Mouse (Mus musculus) ovary, postnatal 10 days (tissue): ENCODE measurements around the gene Axin1.
"Not testable (repeated sequence)": the region's sequence is repeated elsewhere in the genome, so short reads cannot be mapped to it uniquely, and the experiment has no call there.

Experiments used
- DNase-seq: peaks from one replicate; pipeline ENCODE4 v3.0.0; 2022; ENCODE audit warnings: low spot score

The Axin1 gene

GRCm38 (mm10) chr17:26138239-26138836 is at the start of gene Axin1:
TSS of gene Axin1 (plus strand) at chr17:26138688.
- DNase-seq: peak; percentile 76

GRCm38 (mm10) chr17:26089905-26090632 is 48.4 kb upstream of the Axin1 start, which contains the start of gene Decr2:
TSS of gene Decr2 (minus strand) at chr17:26090337.
- peak; percentile 77 for DNase-seq

DNA sequence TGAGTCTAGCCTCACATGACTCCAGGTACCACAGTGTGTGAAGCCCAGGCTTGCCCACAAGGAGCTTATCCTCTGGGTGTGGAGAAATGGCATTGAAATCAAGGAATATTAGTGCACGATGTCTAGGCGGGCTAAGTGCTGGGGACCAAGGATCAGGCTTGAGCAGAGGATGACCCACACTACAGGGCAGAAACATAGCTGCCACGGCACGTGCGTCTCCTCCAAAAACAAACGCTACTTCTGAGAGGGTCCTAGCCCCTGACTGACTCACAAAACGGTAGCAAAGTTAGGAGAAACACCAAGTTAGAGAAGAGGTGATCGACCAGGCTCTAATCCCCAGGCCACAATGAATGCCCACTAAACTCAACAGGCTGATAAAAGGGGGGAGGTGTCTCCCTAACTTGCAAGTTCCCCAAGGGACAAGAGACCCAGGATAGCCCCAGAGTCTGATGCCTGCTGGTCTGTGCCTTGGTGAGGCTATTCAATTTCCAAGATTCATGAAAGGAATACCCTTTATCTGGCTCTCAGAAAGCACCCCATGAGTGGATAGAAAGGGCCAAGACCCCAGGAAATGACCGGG is 43.9 kb upstream of the Axin1 start:
- DNase-seq: no peak

GRCm38 (mm10) chr17:26095121-26095740 is 43.3 kb upstream of the Axin1 start, which contains the start of gene Nme4:
TSS of gene Nme4 (minus strand) at chr17:26095602.
- peak; percentile 41 for DNase-seq

GRCm38 (mm10) chr17:26098461-26098860 is 40.0 kb upstream of the Axin1 start:
- no peak for DNase-seq

- DNase-seq: not testable (repeated sequence)
These were observed 39.2 kb upstream of the Axin1 start for GRCm38 (mm10) chr17:26099316-26099715.

- DNase-seq: no peak
These were observed 38.3 kb upstream of the Axin1 start for GRCm38 (mm10) chr17:26100166-26100565.

DNA sequence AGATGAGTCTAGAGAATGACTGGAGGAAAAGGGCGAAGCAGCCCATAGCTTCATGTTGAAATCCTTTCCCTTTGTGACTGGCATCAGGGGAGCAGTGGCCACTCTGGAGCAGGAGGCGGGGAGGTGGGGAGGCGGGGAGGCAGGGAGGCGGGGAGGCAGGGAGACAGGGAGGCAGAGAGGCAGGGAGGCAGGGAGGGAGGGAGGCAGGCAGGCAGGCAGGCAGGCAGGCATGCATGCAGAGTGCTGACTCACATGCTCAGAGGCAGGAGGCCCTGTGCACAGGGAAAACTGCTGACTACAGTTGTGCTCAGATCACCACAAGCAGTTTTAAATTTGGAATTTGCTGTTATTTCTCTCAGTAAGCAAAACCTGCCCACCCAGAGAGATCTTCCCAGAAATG is 37.0 kb upstream of the Axin1 start:
- DNase-seq: no peak

GRCm38 (mm10) chr17:26105619-26106018 is 32.9 kb upstream of the Axin1 start:
- DNase-seq: no peak

DNA sequence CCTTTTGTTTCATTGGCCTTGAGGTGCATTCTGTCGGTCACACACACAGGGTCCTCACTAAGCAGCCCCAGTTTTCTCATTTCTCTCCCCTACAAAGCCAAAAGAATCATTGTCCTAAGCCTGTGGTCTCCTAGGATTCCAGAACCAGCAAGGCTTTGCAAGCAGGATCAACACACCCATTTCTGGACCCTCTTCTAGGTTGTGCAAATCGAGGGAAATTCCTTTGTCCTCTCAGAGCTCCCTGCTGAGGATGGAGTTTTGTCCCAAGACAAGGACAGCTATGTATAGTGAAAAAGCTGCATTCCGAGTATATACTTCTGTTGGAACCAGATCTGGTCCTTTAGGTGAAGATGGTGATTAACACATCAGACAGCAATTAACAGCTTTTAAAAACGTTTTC is 28.3 kb upstream of the Axin1 start:
- no peak for DNase-seq

DNA sequence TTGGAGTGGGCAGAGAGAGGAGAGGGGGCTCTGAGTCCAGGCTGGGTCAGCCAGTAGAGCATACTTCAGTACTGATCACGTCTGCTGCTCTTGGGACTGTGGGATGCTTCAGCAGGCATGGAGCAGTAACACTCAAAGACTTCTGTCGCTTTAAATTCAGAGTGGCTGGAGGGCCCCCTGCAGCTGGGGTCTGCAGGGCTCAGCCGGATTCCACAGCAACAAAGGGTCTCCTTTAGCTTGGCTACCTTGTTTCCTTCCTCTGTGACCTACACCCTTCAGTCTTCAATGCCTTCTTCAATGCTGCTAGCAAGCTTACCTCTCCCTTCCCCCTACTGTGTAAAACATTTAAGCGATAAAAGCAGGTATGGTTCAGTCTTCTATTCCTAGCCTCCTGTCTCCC is 27.5 kb upstream of the Axin1 start:
- no peak for DNase-seq

- DNase-seq: no peak
These were observed 26.8 kb upstream of the Axin1 start for GRCm38 (mm10) chr17:26111722-26112121.

GRCm38 (mm10) chr17:26112751-26113150 is 25.7 kb upstream of the Axin1 start:
- no peak for DNase-seq

- peak; percentile 31 for DNase-seq
These were observed 25.1 kb upstream of the Axin1 start, which contains the start of gene Tmem8 for GRCm38 (mm10) chr17:26113181-26113948. TSS of gene Tmem8 (plus strand) at chr17:26113299.

GRCm38 (mm10) chr17:26114061-26114460 is 24.4 kb upstream of the Axin1 start:
- DNase-seq: no peak

DNA sequence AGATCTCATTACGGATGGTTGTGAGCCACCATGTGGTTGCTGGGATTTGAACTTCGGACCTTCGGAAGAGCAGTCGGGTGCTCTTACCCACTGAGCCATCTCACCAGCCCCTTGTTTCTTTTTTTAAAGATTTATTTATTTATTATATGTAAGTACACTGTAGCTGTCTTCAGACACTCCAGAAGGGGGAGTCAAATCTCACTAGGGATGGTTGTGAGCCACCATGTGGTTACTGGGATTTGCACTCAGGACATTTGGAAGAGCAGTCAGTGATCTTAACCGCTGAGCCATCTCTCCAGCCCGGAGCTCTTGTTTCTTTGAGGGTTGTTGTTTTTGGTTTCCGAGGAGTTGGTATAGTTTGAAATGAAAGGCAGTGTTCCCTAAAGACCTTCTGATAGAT is 24.0 kb upstream of the Axin1 start:
- DNase-seq: not testable (repeated sequence)

DNA sequence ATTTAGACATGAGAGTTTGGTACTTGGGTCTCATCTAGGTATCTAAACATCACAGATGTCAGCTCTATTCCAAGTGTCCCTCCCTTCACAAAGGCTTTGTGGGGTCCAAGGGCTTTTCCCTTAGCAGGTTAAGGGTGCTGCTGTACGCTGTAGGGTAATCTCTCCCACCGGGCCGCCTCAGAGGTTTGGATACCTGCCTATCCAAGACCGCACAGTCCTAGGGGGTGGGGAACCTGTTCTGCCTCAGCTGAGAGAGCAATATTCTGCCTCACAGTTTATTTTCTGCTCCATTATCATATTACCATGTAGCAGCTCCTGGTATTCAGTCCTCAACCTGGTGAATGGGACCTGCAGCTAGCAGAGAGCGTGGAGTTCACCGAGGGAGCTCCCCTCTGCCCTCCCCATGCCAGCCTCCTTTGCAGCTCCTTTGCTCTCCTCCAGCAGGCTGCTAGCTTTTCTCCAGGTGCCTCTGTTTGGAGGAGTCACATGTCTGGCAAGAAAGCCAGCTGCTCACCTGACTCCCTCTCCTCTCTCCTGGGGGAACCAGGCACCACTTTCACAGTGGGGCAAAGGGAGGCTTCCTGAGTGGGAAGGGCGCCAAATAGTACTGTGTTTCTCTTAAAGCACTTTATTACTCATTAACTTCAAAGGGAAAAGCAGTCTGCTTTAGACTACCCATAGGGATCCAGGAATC is 23.1 kb upstream of the Axin1 start:
- DNase-seq: no peak

DNA sequence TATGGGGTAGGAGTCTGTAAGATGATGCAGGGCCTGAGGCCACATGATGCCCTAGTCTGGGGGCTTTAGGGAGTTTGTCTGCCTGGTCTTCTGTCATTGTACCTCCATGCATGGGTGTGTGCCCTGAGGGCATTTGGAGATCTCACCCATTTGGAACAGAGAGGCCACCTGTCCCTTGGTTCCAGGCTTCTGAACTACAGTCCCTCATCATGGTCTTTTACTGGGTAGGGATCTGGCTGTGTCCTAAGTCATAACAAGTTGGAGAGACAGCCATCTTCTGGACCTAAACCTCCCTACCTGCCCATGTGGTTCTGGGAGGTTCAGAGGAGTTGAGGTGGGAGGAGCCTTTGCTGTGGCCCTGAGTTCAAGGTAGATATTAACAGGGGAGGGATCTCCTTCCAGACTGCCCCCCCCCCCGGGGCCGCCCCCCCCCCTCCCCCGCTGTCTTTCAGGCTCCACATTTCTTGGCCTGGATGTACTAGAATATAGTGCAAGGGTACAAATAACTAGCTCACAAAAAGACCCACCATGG is 22.5 kb upstream of the Axin1 start:
- no peak for DNase-seq

DNA sequence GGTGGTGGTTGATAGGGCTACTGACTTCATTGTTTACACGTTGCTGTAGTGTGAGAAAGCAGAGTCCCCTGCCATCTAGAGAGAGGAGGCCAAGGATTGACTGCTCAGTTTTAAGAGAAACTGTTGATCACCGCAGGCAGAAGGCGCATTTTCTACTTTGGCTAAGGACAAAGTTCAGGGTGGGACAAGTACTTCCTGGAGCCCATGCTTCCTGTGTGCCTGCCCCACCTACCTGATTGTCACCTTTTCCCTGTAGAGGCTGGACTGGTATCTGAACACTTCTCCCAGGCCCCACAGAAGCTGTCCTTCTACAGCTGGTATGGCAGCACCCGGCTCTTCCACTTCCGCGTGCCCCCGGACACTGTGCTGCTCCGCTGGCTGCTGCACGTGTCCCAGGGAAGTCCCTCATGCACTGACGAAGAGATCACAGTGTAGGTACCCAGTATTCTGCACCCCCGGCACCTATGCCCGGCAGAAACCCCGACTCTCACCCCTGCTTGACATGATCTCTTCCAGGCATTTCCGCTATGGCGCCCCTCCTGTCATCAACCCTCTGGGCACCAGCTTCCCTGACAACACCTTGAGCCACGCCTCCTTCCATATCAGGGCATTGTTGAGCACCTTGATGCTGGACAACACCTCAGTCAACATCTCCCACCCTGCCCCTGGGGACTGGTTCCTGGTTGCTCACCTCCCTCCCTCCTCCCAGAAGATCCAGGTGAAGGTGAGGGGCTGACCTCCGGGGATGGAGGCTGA is 21.8 kb upstream of the Axin1 start:
- DNase-seq: no peak
